Mouse (Mus musculus): Measurements from ENCODE around the gene Sap30. TPM values are rescaled to one million over a fixed set of nuclear protein-coding genes. Genes with fewer than 3 reads are reported as not detected.
A peak's percentile ranks its signal among the peaks of the same experiment; 100 is the strongest.
"Not testable (repeated sequence)": the region's sequence is repeated elsewhere in the genome, so short reads cannot be mapped to it uniquely, and the experiment has no call there.

Gene Sap30
- polyA plus RNA-seq (2015; fragmentation: Nextera tagmentation; extraction: Ambion mirVana) = 61.5 and 76.2 TPM in 2 replicates

GRCm38 (mm10) chr8:57487441-57488155 is at the start of gene Sap30:
TSS of gene Sap30 (minus strand) at chr8:57487860.
- H3K4me3 ChIP-seq (replicated peaks) = peak within 1 kb of the TSS; percentile 86
- peak; percentile 96 for ATAC-seq
- H3K27ac ChIP-seq = peak within 1 kb of the TSS; percentile 98
- H3K27me3 ChIP-seq = no peaks in the 10 kb centered on the region
- whole genome bisulfite sequencing = under 1% methylated on average over 53 of the region's 66 CpGs
- peak within 1 kb of the TSS; percentile 79 for H3K4me2 ChIP-seq (replicated peaks)
- no peaks in the 10 kb centered on the region for H3K9me3 ChIP-seq
- peak within 1 kb of the TSS; percentile 92 for H3K9ac ChIP-seq (replicated peaks)
- H3K36me3 ChIP-seq = peaks cover 7% of the 10 kb centered on the region
- peaks cover 14% of the 10 kb centered on the region for H3K4me1 ChIP-seq (replicated peaks)

GRCm38 (mm10) chr8:57536167-57536566 is 48.5 kb upstream of the Sap30 start:
- ATAC-seq = no peak
- WGBS = 93% methylated on average over 6 of the region's 6 CpGs

GRCm38 (mm10) chr8:57534495-57534894 is 46.8 kb upstream of the Sap30 start:
- no peaks in the 10 kb centered on the region for H3K9me3 ChIP-seq
- no peaks in the 10 kb centered on the region for H3K4me1 ChIP-seq (replicated peaks)
- no peak overlapping the region for H3K9ac ChIP-seq (replicated peaks)
- ATAC-seq = no peak
- no peak overlapping the region for H3K27ac ChIP-seq
- no peak overlapping the region for H3K4me3 ChIP-seq (replicated peaks)
- 81% methylated on average over 4 of the region's 4 CpGs for WGBS
- no peaks in the 10 kb centered on the region for H3K27me3 ChIP-seq
- peaks cover 15% of the 10 kb centered on the region for H3K36me3 ChIP-seq
- H3K4me2 ChIP-seq (replicated peaks) = no peak overlapping the region

More at GRCm38 (mm10) chr8:57536167-57536566, 48.5 kb upstream of the Sap30 start:
- Histone ChIP-seq H3K9ac (replicated peaks) (no peak overlapping the region), H3K4me2 (replicated peaks) (no peak overlapping the region), H3K4me1 (replicated peaks) (no peaks in the 10 kb centered on the region), H3K9me3 (no peaks in the 10 kb centered on the region), H3K27me3 (no peaks in the 10 kb centered on the region), H3K27ac (no peak overlapping the region), H3K36me3 (peaks cover 15% of the 10 kb centered on the region), H3K4me3 (replicated peaks) (no peak overlapping the region)

- H3K27me3 ChIP-seq = no peaks in the 10 kb centered on the region
- no peak overlapping the region for H3K4me2 ChIP-seq (replicated peaks)
- WGBS = 93% methylated on average over 4 of the region's 4 CpGs
- H3K36me3 ChIP-seq = peaks cover 15% of the 10 kb centered on the region
- no peaks in the 10 kb centered on the region for H3K4me1 ChIP-seq (replicated peaks)
- no peak overlapping the region for H3K4me3 ChIP-seq (replicated peaks)
- H3K9me3 ChIP-seq = no peaks in the 10 kb centered on the region
- ATAC-seq = no peak
- no peak overlapping the region for H3K9ac ChIP-seq (replicated peaks)
- H3K27ac ChIP-seq = no peak overlapping the region
Measured at GRCm38 (mm10) chr8:57533106-57533505, 45.4 kb upstream of the Sap30 start.

- Histone ChIP-seq H3K9ac (replicated peaks) (no peak overlapping the region), H3K27me3 (no peaks in the 10 kb centered on the region), H3K9me3 (no peaks in the 10 kb centered on the region), H3K4me1 (replicated peaks) (no peaks in the 10 kb centered on the region), H3K36me3 (peaks cover 15% of the 10 kb centered on the region), H3K27ac (no peak overlapping the region), H3K4me3 (replicated peaks) (no peak overlapping the region), H3K4me2 (replicated peaks) (no peak overlapping the region)
- WGBS = 61% methylated on average over 2 of the region's 2 CpGs
- ATAC-seq = no peak
Measured at GRCm38 (mm10) chr8:57532223-57532622, 44.6 kb upstream of the Sap30 start.

- peak; percentile 79 for ATAC-seq
- Histone ChIP-seq H3K4me3 (replicated peaks) (no peak overlapping the region), H3K9me3 (no peaks in the 10 kb centered on the region), H3K27me3 (no peaks in the 10 kb centered on the region), H3K4me1 (replicated peaks) (no peaks in the 10 kb centered on the region), H3K4me2 (replicated peaks) (no peak overlapping the region), H3K36me3 (peaks cover 8% of the 10 kb centered on the region), H3K9ac (replicated peaks) (no peak overlapping the region), H3K27ac (no peak overlapping the region)
- WGBS = 28% methylated on average over 15 of the region's 15 CpGs
Measured at GRCm38 (mm10) chr8:57530666-57531349, 43.1 kb upstream of the Sap30 start.

GRCm38 (mm10) chr8:57530238-57530637 is 42.6 kb upstream of the Sap30 start:
- ATAC-seq = 0 out of 2 replicates have a peak, but pooled peaks have one; percentile 7
- no peak overlapping the region for H3K4me2 ChIP-seq (replicated peaks)
- peaks cover 5% of the 10 kb centered on the region for H3K36me3 ChIP-seq
- H3K4me3 ChIP-seq (replicated peaks) = no peak overlapping the region
- 86% methylated on average over 13 of the region's 13 CpGs for WGBS
- no peaks in the 10 kb centered on the region for H3K27me3 ChIP-seq
- no peaks in the 10 kb centered on the region for H3K4me1 ChIP-seq (replicated peaks)
- H3K9ac ChIP-seq (replicated peaks) = no peak overlapping the region
- no peaks in the 10 kb centered on the region for H3K9me3 ChIP-seq
- no peak overlapping the region for H3K27ac ChIP-seq

GRCm38 (mm10) chr8:57528036-57528435 is 40.4 kb upstream of the Sap30 start:
- Histone ChIP-seq H3K36me3 (no peaks in the 10 kb centered on the region), H3K27me3 (no peaks in the 10 kb centered on the region), H3K4me2 (replicated peaks) (no peak overlapping the region), H3K9ac (replicated peaks) (no peak overlapping the region), H3K4me1 (replicated peaks) (no peaks in the 10 kb centered on the region), H3K4me3 (replicated peaks) (no peak overlapping the region), H3K27ac (no peak overlapping the region), H3K9me3 (no peaks in the 10 kb centered on the region)
- 96% methylated on average over 1 of the region's 1 CpGs for WGBS
- ATAC-seq = no peak

- Histone ChIP-seq H3K9me3 (no peaks in the 10 kb centered on the region), H3K27me3 (no peaks in the 10 kb centered on the region), H3K4me3 (replicated peaks) (no peak overlapping the region), H3K27ac (no peak overlapping the region), H3K9ac (replicated peaks) (no peak overlapping the region), H3K36me3 (peaks cover 7% of the 10 kb centered on the region; the same call in 1 of the 2 replicates), H3K4me2 (replicated peaks) (no peak overlapping the region), H3K4me1 (replicated peaks) (no peaks in the 10 kb centered on the region)
- no peak for ATAC-seq
- WGBS = 88% methylated on average over 12 of the region's 12 CpGs
Measured at GRCm38 (mm10) chr8:57520186-57520786, 32.6 kb upstream of the Sap30 start.

- peaks cover 7% of the 10 kb centered on the region; the same call in 1 of the 2 replicates for H3K36me3 ChIP-seq
- ATAC-seq = no peak
- WGBS = 92% methylated on average over 3 of the region's 3 CpGs
- peaks cover 6% of the 10 kb centered on the region for H3K4me1 ChIP-seq (replicated peaks)
- H3K9ac ChIP-seq (replicated peaks) = no peak overlapping the region
- H3K4me3 ChIP-seq (replicated peaks) = no peak overlapping the region
- H3K4me2 ChIP-seq (replicated peaks) = no peak overlapping the region
- no peak overlapping the region for H3K27ac ChIP-seq
- H3K27me3 ChIP-seq = no peaks in the 10 kb centered on the region
- no peaks in the 10 kb centered on the region for H3K9me3 ChIP-seq
Measured at GRCm38 (mm10) chr8:57517723-57518122, 30.1 kb upstream of the Sap30 start.

- ATAC-seq; H3K4me2 ChIP-seq (replicated peaks); H3K27me3 ChIP-seq; H3K4me3 ChIP-seq (replicated peaks); H3K9ac ChIP-seq (replicated peaks); H3K36me3 ChIP-seq; H3K4me1 ChIP-seq (replicated peaks); H3K9me3 ChIP-seq; H3K27ac ChIP-seq: not testable (repeated sequence)
- WGBS = 96% methylated on average over 4 of the region's 5 CpGs
Measured at GRCm38 (mm10) chr8:57516685-57517084, 29.0 kb upstream of the Sap30 start.

GRCm38 (mm10) chr8:57513178-57513661 is 25.6 kb upstream of the Sap30 start:
- not testable (repeated sequence) for H3K36me3 ChIP-seq, ATAC-seq, H3K9me3 ChIP-seq, H3K27ac ChIP-seq, H3K27me3 ChIP-seq
- 24% methylated on average over 10 of the region's 10 CpGs for WGBS
- Histone ChIP-seq H3K4me2 (replicated peaks) (peak overlapping the region; percentile 96), H3K4me1 (replicated peaks) (peaks cover 12% of the 10 kb centered on the region), H3K9ac (replicated peaks) (peak overlapping the region; percentile 96; the same call in 1 of the 2 replicates), H3K4me3 (replicated peaks) (peak overlapping the region; percentile 84)
